Mouse (Mus musculus) heart, embryonic 15.5 days (tissue): Measurements from ENCODE around the gene Mecr. TPM values are rescaled to one million over a fixed set of nuclear protein-coding genes. Genes with fewer than 3 reads are reported as not detected.
"Not testable (repeated sequence)": the region's sequence is repeated elsewhere in the genome, so short reads cannot be mapped to it uniquely, and the experiment has no call there.

Experiments used
- ATAC-seq: fragments of 200-750 bp; cut with Nextera tagmentation; replicated peaks from 2 replicates; pipeline ENCODE4 v1.8.0; 2017; ENCODE audit warnings: low read depth, moderate TSS enrichment; ENCODE audit not compliant: insufficient number of reproducible peaks, insufficient read depth, low FRiP score
- H3K27ac ChIP-seq: fragments of 300-500 bp; sonication (generic); 2 replicates; pipeline ENCODE4 v1.5.1; 2015; ENCODE audit warnings: mild to moderate bottlenecking, inconsistent platforms
- H3K27me3 ChIP-seq: fragments of 300-500 bp; sonication (generic); 2 replicates; pipeline ENCODE4 v1.6.1; 2015; ENCODE audit warnings: inconsistent platforms
- H3K36me3 ChIP-seq: fragments of 300-500 bp; sonication (generic); 2 replicates; pipeline ENCODE4 v1.6.1; 2015; ENCODE audit warnings: mild to moderate bottlenecking, inconsistent platforms
- H3K4me1 ChIP-seq: fragments of 300-500 bp; sonication (generic); replicated peaks from 2 replicates; pipeline ENCODE4 v1.6.1; 2015; ENCODE audit warnings: inconsistent platforms
- H3K4me2 ChIP-seq: fragments of 300-500 bp; sonication (generic); 2 replicates; pipeline ENCODE4 v1.6.1; 2015; ENCODE audit warnings: inconsistent platforms, mild to moderate bottlenecking, moderate library complexity
- H3K4me3 ChIP-seq: fragments of 300-500 bp; sonication (generic); 2 replicates; pipeline ENCODE4 v1.5.1; 2015; ENCODE audit warnings: mild to moderate bottlenecking, inconsistent platforms
- H3K9ac ChIP-seq: fragments of 300-500 bp; sonication (generic); 2 replicates; pipeline ENCODE4 v1.6.1; 2015; ENCODE audit warnings: mild to moderate bottlenecking, inconsistent platforms
- H3K9me3 ChIP-seq: fragments of 300-500 bp; sonication (generic); replicated peaks from 2 replicates; pipeline ENCODE4 v1.6.1; 2016; ENCODE audit warnings: inconsistent platforms
- WGBS: fragments of 180-500 bp; shearing (Covaris S2); methylation state at CpG from one replicate; pipeline ENCODE4 v1.1.7; 2015; ENCODE audit warnings: mixed read lengths; 5-methylcytosine and 5-hydroxymethylcytosine counted together
- polyA plus RNA-seq: library from polyadenylated mRNA; unstranded; fragments of >200 nt; fragmentation: Nextera tagmentation; extraction: Ambion mirVana; gene quantifications from 2 replicates; pipeline ENCODE4 v1.2.1, GENCODE M21; 2015

The Mecr gene
- 39.9 and 45.7 TPM in 2 replicates for polyA plus RNA-seq

GRCm38 (mm10) chr4:131843290-131843743, at the start of gene Mecr:
Gene Mecr (plus strand): TSS chr4:131843470.
- Histone ChIP-seq H3K9ac (peak within 1 kb of the TSS; percentile 75), H3K9me3 (no peaks in the 10 kb centered on the region), H3K4me2 (peak within 1 kb of the TSS; percentile 86), H3K27ac (no peak within 1 kb of the TSS), H3K36me3 (no peaks in the 10 kb centered on the region), H3K4me3 (peak within 1 kb of the TSS; percentile 84), H3K4me1 (peaks cover 9% of the 10 kb centered on the region), H3K27me3 (peaks cover 33% of the 10 kb centered on the region; the same call in 1 of the 2 replicates)
- ATAC-seq = peak; percentile 75
- WGBS = 0% methylated on average over 37 of the region's 37 CpGs

- Histone ChIP-seq H3K27me3 (0 out of 2 replicates have a peak, but pooled peaks cover 6% of the 10 kb centered on the region), H3K4me2 (no peak overlapping the region), H3K4me1 (no peaks in the 10 kb centered on the region), H3K9me3 (no peaks in the 10 kb centered on the region), H3K36me3 (no peaks in the 10 kb centered on the region), H3K27ac (no peak overlapping the region), H3K9ac (no peak overlapping the region), H3K4me3 (no peak overlapping the region)
- 65% methylated on average over 14 of the region's 14 CpGs for WGBS
- ATAC-seq = no peak
Measured at GRCm38 (mm10) chr4:131796312-131797080, 46.8 kb upstream of the Mecr start.

GRCm38 (mm10) chr4:131797483-131797882, 45.8 kb upstream of the Mecr start:
- no peak overlapping the region for H3K27ac ChIP-seq
- H3K9me3 ChIP-seq = no peaks in the 10 kb centered on the region
- H3K36me3 ChIP-seq = no peaks in the 10 kb centered on the region
- no peak overlapping the region for H3K4me2 ChIP-seq
- 0 out of 2 replicates have a peak, but pooled peaks cover 6% of the 10 kb centered on the region for H3K27me3 ChIP-seq
- H3K4me1 ChIP-seq = no peaks in the 10 kb centered on the region
- WGBS = 77% methylated on average over 7 of the region's 7 CpGs
- no peak overlapping the region for H3K4me3 ChIP-seq
- ATAC-seq = no peak
- H3K9ac ChIP-seq = no peak overlapping the region

- Histone ChIP-seq H3K9me3 (no peaks in the 10 kb centered on the region), H3K36me3 (no peaks in the 10 kb centered on the region), H3K27ac (no peak overlapping the region), H3K27me3 (0 out of 2 replicates have a peak, but pooled peaks cover 6% of the 10 kb centered on the region), H3K9ac (no peak overlapping the region), H3K4me1 (no peaks in the 10 kb centered on the region), H3K4me2 (no peak overlapping the region), H3K4me3 (no peak overlapping the region)
- 79% methylated on average over 12 of the region's 12 CpGs for WGBS
- ATAC-seq = no peak
Measured at GRCm38 (mm10) chr4:131797920-131798319, 45.4 kb upstream of the Mecr start.

- Histone ChIP-seq H3K4me1 (no peaks in the 10 kb centered on the region), H3K27me3 (0 out of 2 replicates have a peak, but pooled peaks cover 6% of the 10 kb centered on the region), H3K27ac (no peak overlapping the region), H3K9ac (no peak overlapping the region), H3K4me3 (no peak overlapping the region), H3K4me2 (no peak overlapping the region), H3K9me3 (no peaks in the 10 kb centered on the region), H3K36me3 (no peaks in the 10 kb centered on the region)
- no peak for ATAC-seq
- 45% methylated on average over 3 of the region's 4 CpGs for WGBS
Measured at GRCm38 (mm10) chr4:131798968-131799367, 44.3 kb upstream of the Mecr start.

GRCm38 (mm10) chr4:131803846-131804245, 39.4 kb upstream of the Mecr start:
- WGBS = 68% methylated on average over 9 of the region's 9 CpGs
- no peak overlapping the region for H3K4me3 ChIP-seq
- H3K4me1 ChIP-seq = no peaks in the 10 kb centered on the region
- H3K27ac ChIP-seq = no peak overlapping the region
- no peak overlapping the region for H3K9ac ChIP-seq
- no peak overlapping the region for H3K4me2 ChIP-seq
- no peak for ATAC-seq
- H3K9me3 ChIP-seq = no peaks in the 10 kb centered on the region
- no peaks in the 10 kb centered on the region for H3K27me3 ChIP-seq
- no peaks in the 10 kb centered on the region for H3K36me3 ChIP-seq

GRCm38 (mm10) chr4:131804732-131805131, 38.5 kb upstream of the Mecr start:
- not testable (repeated sequence) for H3K4me3 ChIP-seq, H3K4me1 ChIP-seq, H3K27me3 ChIP-seq, H3K4me2 ChIP-seq, H3K36me3 ChIP-seq, H3K27ac ChIP-seq, H3K9me3 ChIP-seq, H3K9ac ChIP-seq
- WGBS = 93% methylated on average over 5 of the region's 6 CpGs
- ATAC-seq = peak; percentile 36; the same call in 1 of the 2 replicates

- WGBS = 60% methylated on average over 3 of the region's 3 CpGs
- Histone ChIP-seq H3K9ac (no peak overlapping the region), H3K36me3 (no peaks in the 10 kb centered on the region), H3K27me3 (no peaks in the 10 kb centered on the region), H3K4me3 (no peak overlapping the region), H3K4me2 (no peak overlapping the region), H3K27ac (no peak overlapping the region), H3K4me1 (no peaks in the 10 kb centered on the region), H3K9me3 (no peaks in the 10 kb centered on the region)
- no peak for ATAC-seq
Measured at GRCm38 (mm10) chr4:131805255-131805654, 38.0 kb upstream of the Mecr start.

GRCm38 (mm10) chr4:131812458-131812857, 30.8 kb upstream of the Mecr start:
- H3K4me1 ChIP-seq = no peaks in the 10 kb centered on the region
- H3K9me3 ChIP-seq = no peaks in the 10 kb centered on the region
- H3K27me3 ChIP-seq = no peaks in the 10 kb centered on the region
- WGBS = 79% methylated on average over 11 of the region's 11 CpGs
- H3K4me2 ChIP-seq = no peak overlapping the region
- no peak overlapping the region for H3K9ac ChIP-seq
- H3K27ac ChIP-seq = no peak overlapping the region
- no peak for ATAC-seq
- H3K4me3 ChIP-seq = no peak overlapping the region
- no peaks in the 10 kb centered on the region for H3K36me3 ChIP-seq

GRCm38 (mm10) chr4:131813798-131814197, 29.5 kb upstream of the Mecr start:
- ATAC-seq = no peak

GRCm38 (mm10) chr4:131814869-131815268, 28.4 kb upstream of the Mecr start:
- Histone ChIP-seq H3K4me2 (no peak overlapping the region), H3K4me1 (no peaks in the 10 kb centered on the region), H3K4me3 (no peak overlapping the region), H3K27me3 (peaks cover 9% of the 10 kb centered on the region; the same call in 1 of the 2 replicates), H3K27ac (no peak overlapping the region), H3K36me3 (no peaks in the 10 kb centered on the region), H3K9me3 (no peaks in the 10 kb centered on the region), H3K9ac (no peak overlapping the region)
- WGBS = 72% methylated on average over 10 of the region's 10 CpGs
- no peak for ATAC-seq

More at GRCm38 (mm10) chr4:131813798-131814197, 29.5 kb upstream of the Mecr start:
- H3K36me3 ChIP-seq = no peaks in the 10 kb centered on the region
- H3K27ac ChIP-seq = no peak overlapping the region
- no peak overlapping the region for H3K4me3 ChIP-seq
- H3K4me2 ChIP-seq = no peak overlapping the region
- WGBS = 76% methylated on average over 7 of the region's 7 CpGs
- no peaks in the 10 kb centered on the region for H3K4me1 ChIP-seq
- no peak overlapping the region for H3K9ac ChIP-seq
- H3K27me3 ChIP-seq = peaks cover 2% of the 10 kb centered on the region; the same call in 1 of the 2 replicates
- H3K9me3 ChIP-seq = no peaks in the 10 kb centered on the region

GRCm38 (mm10) chr4:131815774-131816173, 27.5 kb upstream of the Mecr start:
- Histone ChIP-seq H3K4me2 (no peak overlapping the region), H3K9ac (no peak overlapping the region), H3K27ac (no peak overlapping the region), H3K4me3 (no peak overlapping the region), H3K9me3 (no peaks in the 10 kb centered on the region), H3K27me3 (peaks cover 18% of the 10 kb centered on the region; the same call in 1 of the 2 replicates), H3K36me3 (no peaks in the 10 kb centered on the region), H3K4me1 (no peaks in the 10 kb centered on the region)
- ATAC-seq = no peak
- 62% methylated on average over 10 of the region's 10 CpGs for WGBS
